Mouse (Mus musculus): ENCODE results near the gene Ptges.

DNA sequence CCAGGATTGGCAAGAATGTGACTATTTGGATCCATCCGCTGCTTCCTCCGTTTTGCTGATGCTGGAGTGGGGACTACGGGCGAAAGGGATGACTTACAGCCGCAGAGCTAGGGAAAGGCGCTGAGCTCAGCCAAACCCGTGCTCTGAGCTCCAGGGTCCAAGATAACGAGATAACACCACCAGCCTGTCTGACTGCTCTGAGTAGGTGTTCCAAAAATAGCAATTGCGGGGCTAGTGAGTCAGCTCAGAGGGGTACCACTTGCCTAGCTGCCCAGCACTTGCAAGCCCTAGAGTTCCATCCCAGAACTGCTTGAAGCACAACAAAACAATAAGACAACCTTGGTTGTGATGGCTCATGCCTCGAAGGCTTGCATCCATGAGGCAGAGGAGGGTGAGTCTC is 87.0 kb downstream of the Ptges start:
- TF ChIP-seq CTCF (IDR thresholded peaks at IDR 0.05; ENCODE audit: low read depth) (no peak), EP300 (optimal IDR thresholded peaks at IDR 0.05) (no peak)

Measured in stomach, postnatal 0 days (tissue).